13 mouse cellular contexts compared by ENCODE assay signal in the genomic region with DNA sequence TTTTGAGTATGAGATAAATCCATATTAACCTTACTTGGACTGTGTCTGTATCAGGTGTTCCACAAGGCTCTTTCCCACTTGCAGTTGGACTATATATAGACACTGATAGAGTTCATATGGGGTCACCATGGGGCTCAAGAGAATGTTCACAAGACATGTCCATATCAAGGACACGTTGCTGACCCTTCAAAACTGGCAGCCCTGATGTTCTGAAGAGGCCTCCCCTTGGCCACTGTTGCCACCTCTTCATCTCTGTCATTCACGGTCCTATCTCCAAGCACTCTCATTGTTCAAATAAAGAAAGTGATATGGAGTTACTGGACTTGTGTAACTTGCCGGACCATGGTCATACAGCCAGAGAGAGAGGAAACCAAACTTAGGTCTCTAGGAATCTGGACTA.
"Had no signal": no experiment of that assay in that cellular context is flagged by ENCODE, and none has a peak within 500 bp of the region (broad histone marks: within the 10 kb centered on the region; RNA-seq: fewer than 3 reads in every experiment).

No protein-coding gene starts in this region.

- H3K36me3 ChIP-seq: midbrain, embryonic 10.5 days; midbrain, embryonic 13.5 days; midbrain, embryonic 15.5 days; neural tube, embryonic 12.5 days; stomach, embryonic 15.5 days had no signal

- DNase-seq: lung, embryonic 14.5 days; lung, postnatal 10 days; lung, postnatal 4 days; right cerebral cortex, postnatal 14 days; thymus, adult 2 months; thymus, postnatal 25 days; thymus, postnatal 4 days had no signal

- ATAC-seq: midbrain, embryonic 13.5 days; midbrain, embryonic 15.5 days had no signal

- H3K9me3 ChIP-seq: midbrain, embryonic 10.5 days; midbrain, embryonic 13.5 days; midbrain, embryonic 15.5 days; neural tube, embryonic 12.5 days; stomach, embryonic 15.5 days had no signal

- H3K4me2 ChIP-seq: lung, embryonic 14.5 days; midbrain, embryonic 13.5 days; midbrain, embryonic 15.5 days; neural tube, embryonic 12.5 days; stomach, embryonic 15.5 days had no signal

- H3K27ac ChIP-seq: midbrain, embryonic 10.5 days; midbrain, embryonic 13.5 days; midbrain, embryonic 15.5 days; neural tube, embryonic 12.5 days; stomach, embryonic 15.5 days; stomach, postnatal 0 days had no signal

- H3K27me3 ChIP-seq: midbrain, embryonic 13.5 days; midbrain, embryonic 15.5 days; stomach, embryonic 15.5 days had no signal

- H3K4me1 ChIP-seq: midbrain, embryonic 10.5 days; midbrain, embryonic 15.5 days; neural tube, embryonic 12.5 days; stomach, embryonic 15.5 days had no signal

- H3K4me3 ChIP-seq: midbrain, embryonic 10.5 days; midbrain, embryonic 13.5 days; midbrain, embryonic 15.5 days; neural tube, embryonic 12.5 days; stomach, embryonic 15.5 days had no signal

- H3K9ac ChIP-seq: lung, embryonic 14.5 days; midbrain, embryonic 13.5 days; midbrain, embryonic 15.5 days; neural tube, embryonic 12.5 days; stomach, embryonic 15.5 days had no signal
